Mouse (Mus musculus): ENCODE results near the gene 4930544D05Rik.
"Not testable (repeated sequence)": the region's sequence is repeated elsewhere in the genome, so short reads cannot be mapped to it uniquely, and the experiment has no call there.

The 4930544D05Rik gene

DNA sequence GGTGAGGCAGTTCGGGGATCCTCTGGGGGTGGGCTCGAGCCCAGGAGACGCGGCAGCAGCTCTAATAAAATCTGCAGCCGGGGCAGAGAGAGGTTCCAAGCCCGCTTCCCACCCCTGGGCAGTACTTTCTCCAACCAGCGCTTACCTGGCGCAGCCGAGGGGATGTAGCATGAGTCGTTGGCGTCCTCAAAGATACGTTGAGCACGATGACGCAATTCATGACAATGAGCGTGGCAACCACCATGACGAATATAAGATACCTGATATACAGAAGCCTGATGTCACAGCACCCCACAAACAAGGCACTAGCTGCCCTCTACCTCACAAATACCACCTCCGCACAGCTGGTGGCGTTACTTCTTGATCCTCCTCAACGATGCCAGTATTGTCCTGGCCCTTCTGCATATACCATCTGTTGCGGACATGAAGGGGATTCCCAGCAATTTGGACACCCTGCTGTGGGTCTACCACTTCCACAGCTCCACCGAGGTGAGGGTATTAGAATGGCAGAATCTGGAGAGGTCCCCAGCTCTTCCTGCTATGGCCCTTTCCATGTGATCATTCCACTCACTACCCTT is at the start of gene 4930544D05Rik:
Gene 4930544D05Rik, plus strand, starts transcription at position 333 of the 578 bp plus-strand sequence.
- peak; percentile 30 to 49 for DNase-seq

DNA sequence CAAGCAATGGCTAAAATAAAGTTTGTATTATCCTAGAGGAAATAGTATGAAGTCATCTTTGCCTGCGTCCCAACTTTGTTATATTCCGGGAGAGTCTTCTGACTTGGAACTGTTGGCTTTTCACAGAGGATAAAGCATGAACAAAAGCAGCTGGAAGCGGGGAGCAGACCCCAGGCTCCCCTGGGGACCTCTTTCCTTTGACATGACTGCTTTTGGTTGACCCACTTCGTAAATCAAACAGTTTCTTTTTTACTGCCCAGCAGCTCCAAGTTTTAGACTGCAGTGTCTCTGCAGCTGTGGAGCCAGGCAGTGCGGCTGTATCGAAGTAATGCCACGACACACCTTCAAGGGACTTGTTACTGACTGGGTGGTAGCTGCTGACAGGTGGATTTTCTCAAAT is 49.1 kb upstream of the 4930544D05Rik start:
- no peak for DNase-seq

DNA sequence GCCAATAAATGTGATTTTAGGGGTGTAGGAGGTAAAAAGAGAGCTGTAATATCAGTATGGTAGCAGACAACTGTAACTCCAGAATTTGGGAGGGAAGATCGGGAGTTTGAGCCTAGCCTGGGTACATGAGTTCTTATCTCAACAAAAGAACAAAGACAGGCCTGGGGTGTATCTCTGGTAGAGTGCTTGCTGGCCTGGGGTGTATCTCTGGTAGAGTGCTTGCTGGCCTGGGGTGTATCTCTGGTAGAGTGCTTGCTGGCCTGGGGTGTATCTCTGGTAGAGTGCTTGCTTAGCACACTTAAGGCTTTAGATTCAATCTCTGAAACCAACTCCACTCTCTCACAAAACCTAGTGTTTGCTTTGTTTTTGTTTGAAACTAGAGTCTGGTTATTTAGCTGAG is 45.0 kb upstream of the 4930544D05Rik start:
- not testable (repeated sequence) for DNase-seq

DNA sequence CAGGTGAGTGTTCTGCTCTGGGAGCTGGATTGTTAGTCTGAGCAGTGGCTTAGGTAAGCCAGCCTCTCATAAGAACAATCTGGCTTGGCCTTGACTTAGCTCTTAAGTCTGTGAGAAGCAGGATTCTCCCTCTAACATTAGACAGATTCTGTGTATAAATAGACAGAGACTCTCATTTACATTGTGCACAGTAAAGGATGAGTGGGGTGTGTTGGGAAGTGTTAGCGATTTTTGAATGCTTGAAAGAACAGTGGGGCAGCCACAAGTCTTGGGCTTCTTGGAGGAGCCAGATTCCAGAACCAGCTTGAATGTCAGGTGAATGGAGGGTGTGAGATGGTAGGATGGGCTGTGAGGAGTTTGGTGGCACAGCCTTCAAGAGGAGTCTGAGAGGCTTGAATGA is 44.0 kb upstream of the 4930544D05Rik start:
- no peak for DNase-seq

DNA sequence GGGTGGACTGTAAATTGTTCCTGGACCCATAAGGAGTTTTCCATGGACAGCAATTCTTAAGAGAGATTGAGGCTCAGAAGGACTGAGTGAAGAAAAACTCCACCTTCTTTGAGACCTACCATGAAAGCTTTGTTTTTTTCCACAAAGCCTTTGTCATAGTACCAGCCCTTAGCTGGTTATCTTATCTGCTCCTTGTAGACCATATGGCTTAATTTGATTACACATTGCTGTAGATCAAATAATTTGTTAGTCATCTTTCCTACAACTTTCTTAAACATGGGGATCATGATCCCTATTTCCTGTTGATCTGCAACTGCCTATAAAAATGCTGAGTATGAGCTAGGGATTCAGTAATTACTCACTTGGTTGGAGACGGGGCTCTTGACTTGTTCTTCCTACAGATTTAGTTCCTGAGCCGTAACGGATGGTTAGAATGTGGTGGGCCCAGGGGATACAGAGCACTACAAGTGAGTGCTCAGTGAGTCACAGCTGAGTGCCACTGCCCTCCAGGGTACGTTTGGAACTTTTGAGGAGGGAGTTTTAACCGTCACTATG is 43.2 kb upstream of the 4930544D05Rik start:
- DNase-seq = no peak

DNA sequence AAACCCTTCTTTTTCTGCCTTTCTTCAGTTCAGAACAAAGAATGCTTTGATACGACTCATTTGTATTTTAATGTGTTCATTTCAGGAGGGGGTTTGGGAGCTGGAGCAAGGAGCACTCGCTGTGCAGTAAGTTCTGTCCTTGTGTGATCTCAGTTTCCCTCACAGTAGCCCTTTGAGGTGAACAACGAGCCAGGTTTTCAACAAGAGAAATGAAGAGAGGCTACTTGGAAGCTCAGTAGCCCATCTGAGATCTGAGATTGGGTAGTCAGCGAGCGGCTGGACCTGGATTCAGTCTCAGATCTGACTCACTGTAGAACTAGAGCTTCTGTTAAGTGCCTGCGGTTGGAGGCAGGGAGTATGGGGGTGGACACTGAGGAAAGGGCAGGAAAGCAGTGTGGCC is 41.8 kb upstream of the 4930544D05Rik start:
- DNase-seq = no peak

DNA sequence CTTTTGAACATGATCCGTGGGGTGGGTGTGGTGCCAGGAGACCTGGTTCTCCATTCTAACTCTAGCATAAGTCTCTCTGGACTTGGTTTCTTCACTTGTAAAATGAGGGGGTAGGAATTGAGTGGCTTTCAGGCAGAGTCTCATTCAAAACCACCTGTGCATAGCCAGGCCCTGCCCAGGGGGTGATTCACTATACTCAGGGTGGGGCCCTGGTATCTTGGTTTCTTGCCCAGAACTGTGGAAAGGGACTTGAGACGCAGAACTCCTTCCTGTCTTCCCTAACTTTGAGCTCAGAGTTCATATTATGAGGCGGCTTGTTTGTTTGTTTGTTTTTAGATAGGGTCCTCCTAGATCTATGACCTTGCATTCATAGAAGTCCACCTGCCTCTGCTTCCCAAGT is 38.4 kb upstream of the 4930544D05Rik start:
- DNase-seq = no peak

DNA sequence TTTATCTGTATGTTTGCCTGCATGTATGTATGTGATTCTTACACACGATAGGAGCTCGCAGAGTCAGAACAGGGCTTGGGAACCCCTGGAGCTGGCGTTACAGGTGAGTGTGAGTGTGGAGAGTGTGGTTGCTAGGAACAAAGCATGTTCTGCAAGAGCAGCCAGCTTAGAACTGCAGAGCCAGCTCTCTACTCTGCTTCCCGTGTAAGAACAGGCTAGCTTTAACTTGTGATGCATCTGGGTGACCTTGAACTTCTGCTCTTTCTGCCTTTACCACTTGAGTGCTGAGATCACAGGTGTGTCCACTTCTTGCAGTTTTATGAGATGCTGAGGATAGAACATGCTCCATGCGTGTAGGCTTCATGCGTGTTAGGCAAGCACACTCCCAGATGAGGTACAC is 36.7 kb upstream of the 4930544D05Rik start:
- no peak for DNase-seq

DNA sequence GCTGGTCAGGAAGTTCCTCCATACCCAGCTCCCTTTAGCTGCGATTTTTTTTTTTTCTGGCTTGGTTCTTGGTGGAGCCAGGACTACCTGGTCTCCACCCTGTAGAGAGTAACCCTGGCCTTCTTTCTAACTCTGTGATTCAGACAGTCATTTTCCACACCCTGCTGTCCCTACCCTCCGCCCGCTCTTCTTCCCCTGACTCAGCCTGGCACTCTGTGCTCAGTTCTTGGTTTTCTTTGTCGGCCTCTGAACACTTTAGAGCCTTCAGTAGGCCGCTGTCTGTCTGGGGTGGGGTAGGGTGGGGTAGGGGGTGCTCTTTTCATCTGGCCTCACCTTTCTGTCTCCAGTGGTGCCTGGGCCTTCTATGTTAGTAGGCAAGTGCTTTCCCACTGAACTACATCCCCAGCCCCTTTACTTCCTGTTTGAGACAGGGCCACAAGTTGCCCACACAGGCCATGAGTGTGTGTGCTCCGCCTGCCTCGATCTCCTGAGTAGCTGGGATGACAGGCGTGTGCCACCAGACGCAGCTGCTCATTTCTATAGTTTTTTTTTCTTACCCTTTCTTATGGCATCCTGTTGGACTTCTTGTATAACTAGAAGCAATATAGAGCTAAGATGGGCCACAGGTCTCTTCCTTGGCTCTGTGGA is 35.8 kb upstream of the 4930544D05Rik start:
- no peak for DNase-seq

DNA sequence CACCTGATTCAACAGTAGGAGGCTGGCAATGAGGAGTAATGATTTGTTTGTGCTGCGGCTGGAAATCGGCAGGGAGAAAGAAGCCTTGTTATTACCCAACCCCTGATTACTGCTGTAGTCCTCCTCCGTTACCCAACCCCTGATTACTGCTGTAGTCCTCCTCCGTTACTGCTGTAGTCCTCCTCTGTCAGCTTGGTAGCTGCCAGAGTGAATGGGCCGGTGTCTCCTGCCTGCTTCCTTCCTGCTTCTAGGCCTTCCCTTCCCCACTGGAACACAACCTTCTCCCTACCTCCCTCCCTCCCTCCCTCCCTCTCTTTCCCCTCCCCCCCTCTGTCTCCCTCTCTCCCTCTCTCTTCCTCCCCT is 35.3 kb upstream of the 4930544D05Rik start:
- DNase-seq = no peak

DNA sequence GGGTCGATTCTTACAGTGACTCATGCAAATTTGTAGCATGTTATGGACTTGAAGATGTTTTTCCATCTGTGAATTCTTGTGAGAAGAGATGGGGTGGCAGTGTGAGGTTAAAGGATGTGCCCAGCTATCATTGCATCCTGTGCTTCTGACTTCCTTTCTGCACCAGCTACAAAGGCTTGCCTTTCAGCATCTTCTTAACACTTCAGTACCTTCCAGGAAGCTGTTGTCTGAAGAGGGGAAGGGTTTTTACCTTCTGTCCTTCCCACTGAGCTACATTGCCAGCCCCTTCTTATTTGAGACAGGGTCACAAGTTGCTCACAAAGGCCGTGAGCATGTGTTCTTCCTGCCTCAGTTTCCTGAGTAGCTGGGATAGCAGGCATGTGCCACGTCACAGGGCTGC is 34.7 kb upstream of the 4930544D05Rik start:
- no peak for DNase-seq

DNA sequence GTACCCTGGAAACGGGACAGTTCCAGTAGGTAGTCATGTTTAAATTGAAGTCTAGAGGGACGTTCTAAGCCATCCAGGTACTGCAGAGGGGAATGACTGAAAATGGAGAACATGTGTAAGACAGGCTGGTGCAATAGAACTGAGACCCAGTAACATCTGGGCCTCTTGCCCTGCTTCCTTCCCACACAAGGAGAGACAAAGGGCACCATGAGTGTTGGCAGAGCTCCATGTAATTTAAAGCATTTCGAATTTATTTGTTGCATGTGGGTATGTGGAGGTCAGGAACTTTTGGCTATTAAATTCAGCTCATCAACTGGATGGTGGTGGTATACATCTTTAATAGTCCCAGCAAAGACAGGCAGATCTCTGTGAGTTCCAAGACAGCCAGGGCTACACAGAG is 33.5 kb upstream of the 4930544D05Rik start:
- DNase-seq = no peak

DNA sequence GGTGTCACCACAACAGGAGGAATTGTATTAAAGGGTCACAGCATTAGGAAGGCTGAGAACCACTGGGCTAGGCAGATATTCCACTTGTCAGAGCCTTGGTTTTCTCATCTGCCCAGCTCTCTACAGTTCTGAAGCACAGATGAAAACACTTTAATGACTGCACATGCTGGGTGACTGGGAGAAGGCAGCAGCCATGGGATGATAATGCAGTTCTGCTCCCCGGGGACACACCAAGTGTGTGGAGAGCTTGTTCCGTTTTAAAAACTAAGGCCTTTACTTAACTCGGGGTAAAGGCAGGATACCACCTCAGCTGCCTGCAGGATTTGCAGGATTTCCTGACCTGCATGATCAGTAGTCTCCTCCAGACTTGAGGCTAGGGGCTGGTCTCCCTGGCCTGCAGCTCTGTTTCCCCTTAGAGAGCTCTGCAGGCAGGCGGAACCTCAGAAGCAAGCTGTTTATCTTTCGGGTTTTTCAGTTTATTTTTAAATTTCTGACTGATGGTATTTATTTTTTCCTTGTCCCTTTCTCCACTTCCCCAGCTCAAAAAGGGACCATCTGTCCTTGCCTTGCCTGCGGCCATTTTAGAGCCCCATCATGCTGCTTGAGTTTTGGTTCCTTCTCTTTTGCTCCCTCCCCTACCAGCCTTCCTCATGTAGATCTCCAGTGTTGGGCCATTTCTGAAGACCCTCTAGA is 32.5 kb upstream of the 4930544D05Rik start:
- no peak for DNase-seq

DNA sequence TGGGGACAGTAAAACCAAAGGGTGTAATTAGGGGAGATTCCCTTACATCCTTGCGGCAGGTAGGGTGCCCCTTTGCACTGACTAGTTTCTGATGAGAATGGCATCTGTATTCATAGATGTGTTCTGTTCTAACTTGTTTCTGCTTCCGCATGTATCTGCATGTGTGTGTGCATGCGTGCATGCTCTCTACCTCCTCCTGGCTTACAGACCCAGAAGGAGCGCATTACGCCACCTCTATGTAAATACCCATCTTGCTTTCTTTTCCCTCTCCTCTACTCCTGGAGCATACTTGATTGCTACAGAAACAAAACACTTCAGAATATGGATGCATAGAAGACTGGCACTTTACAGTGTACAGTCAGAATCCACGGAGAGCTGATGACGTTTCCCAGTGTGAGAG is 31.9 kb upstream of the 4930544D05Rik start:
- DNase-seq = no peak

DNA sequence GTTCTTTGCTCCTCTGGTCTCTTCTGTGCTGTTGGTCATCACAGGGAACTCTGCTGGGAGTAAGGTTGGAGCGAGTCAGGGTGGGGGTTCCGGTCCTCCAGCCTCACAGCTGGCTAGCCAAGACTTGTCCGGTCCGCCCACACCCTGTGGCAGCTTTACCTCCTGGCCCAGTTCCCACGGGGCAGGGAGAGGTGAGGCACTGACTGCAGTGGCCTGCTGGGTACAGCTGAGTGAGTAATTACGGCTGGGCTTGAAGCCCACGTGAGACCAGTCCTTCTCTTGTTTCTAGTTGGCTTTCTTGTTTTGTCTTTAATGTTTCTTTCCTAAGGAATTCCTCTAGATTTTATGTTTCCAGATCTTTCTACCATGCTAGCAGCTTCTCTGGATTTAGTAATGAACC is 30.2 kb upstream of the 4930544D05Rik start:
- peak; percentile 36 to 38 for DNase-seq

DNA sequence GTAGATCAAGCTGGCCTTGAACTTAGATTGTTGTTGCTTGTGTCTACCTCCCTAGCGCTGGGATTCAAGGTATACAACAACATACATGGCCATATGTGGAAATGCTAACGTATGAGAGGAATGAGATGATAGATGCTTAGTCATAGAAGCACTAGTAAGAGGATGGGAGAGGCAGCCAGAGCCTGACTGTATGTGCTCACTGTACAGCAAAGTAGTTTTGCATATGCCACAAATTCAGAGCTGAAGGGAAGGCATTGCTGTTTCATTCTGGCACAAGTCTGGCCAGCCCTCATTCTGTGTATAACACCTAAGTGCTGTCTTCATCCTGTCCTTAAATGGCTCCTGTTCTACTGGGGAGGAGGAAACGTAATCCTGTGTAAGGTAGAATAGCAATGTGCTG is 29.4 kb upstream of the 4930544D05Rik start:
- no peak for DNase-seq

DNA sequence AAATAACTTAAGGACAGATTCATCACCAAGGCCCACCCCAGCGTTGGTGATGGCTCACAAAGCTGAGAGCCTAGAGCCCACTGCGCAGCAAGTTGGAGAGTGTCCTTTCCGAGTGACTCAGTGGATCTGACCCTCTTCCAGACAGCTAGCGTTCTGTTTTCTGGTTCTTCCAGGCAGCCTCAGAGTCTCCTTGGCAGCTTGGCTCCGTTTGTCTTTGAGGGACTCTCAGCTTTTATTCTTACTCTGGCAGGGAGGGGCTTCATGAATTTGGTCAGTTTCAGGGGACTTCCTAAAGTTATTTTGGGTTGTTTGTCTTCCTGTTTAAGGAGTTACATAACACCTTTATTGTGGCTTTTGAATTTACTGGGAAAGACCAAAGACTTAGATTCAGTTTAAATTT is 28.7 kb upstream of the 4930544D05Rik start:
- DNase-seq = no peak

DNA sequence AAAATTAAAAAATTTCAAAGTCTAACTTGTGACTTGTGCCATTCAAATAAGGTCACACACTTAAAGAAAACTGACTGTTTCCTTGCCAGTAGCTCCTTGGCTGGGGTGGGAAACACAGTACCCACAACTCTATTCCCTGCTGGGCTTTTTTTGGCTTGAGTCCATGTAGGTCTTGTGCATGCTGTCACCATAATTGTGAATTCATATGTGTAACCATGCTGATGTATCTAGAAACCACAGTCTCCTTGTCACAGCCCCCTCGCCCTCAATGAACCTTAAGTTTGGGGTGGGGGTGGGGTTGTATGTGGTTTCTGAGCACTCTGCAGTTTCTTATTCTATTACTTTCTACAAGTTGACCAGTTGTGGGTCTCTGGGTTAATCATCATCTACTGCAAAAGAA is 23.9 kb upstream of the 4930544D05Rik start:
- peak; percentile 67 to 76 for DNase-seq

DNA sequence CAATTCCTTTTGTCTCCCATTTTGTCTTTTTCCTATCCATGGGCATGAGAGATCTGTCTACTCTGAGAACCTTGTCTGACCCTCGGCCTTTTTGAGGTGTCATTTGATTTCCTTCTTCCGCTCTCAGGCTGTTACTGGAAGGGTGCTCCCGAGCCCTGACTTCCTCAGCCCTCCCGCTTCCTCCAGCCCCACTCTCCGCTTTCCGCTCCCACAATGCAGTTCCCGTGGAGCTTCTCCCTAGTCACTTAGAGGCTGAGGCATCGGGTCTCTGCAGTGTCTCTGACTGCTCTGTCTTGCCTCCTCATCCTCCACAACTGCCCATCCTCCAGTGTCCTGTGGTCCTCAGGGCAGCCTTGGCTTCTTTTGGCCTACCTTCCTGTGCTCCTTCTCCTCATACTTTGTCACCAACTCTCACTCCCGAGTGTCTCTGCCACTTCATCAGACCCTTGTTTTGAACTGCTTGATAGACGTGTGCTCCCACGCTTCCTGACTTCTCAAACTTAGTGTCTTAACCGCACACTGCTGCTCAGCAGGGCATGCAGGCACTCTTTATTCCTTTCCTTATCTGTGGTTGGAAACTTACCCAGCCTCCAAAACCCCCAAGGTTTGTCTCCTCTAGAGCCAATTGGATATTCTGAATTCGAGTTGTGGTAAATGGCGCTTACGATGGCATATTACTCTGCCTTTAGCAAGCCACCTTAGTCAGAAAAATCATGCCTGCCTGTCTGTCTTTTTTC is 21.2 kb upstream of the 4930544D05Rik start:
- DNase-seq = no peak

DNA sequence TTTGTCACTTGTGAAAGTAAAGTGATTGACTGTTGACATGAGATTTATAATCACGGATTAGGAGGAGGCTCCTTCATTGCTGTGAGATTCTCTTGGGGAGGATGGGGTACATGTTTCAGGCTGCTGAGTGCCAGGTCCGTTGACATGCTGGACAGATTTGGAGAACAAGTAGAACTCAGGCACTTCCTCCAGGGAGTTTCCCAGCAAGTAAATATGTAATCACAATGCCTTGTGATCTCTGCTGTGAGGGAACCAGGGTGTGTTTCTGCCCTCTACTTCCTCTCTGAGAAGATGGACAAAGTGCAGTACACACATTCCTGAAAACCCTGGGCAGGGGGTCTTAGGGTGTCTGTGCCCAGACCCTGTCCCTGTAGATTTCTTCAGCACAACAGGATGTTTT is 20.0 kb upstream of the 4930544D05Rik start:
- DNase-seq = no peak

DNA sequence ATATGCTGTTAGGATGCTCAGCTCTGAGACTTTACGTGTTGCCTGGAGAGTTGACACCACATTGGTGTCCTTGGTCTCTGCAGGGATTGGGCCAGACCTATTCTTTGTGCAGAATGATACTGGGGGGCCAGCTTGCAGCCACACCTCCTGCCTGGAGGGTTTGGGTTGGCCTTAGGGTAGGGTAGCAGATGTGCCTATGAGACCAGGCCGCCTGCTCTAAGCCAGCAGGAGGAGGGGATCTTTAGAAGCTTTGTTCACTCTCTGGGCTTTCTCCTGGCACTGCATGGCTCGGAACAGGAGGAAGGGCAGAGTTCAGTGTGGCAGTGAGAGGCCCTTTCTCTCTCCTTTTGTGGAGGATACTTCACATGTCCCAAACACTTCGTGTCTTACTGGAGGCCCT is 19.6 kb upstream of the 4930544D05Rik start:
- no peak for DNase-seq

DNA sequence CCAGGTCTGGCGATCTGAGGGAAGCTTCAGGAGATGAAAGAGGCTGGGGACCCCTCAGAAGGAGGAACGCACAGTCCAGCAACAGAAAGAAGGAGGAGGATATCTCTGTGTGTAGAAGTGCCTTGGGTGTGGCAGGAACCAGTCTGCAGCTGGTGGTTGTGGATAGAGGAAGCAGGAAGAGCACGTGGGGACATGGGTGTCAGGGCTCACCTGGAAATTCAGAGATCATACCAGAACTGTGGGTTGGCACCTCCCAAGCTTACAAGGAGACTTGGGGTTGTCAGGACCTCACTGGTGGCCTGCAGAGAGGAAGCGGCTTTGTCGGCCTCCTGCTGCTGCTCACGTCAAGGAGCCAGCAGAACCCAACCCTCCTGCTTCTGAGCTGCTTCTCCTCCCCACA is 18.3 kb upstream of the 4930544D05Rik start:
- DNase-seq = no peak

DNA sequence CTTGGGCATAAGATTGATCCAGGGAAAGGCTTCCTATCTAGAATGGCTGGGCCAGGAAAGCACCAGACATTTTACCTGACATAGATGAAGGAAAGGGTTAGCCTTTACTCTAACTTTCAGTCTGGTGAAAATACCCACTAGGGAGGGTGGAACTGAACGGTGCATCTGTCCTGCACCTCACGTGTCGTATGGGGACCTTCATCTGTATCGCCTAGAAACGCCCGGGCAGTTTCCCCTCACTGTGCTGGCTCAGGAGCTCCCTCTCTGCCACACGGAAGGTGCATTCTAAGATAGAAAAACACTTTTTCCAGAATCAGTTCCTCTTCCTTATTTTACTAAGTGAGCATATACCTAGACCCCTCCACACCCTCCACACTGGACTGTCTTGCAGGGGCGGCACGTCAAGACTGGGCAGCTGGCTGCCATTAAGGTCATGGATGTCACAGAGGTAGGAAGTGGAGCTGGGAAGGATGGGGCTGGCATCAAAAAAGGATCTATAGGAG is 17.1 kb upstream of the 4930544D05Rik start:
- DNase-seq = no peak
